Mouse (Mus musculus) layer of hippocampus, adult 9-10 months (tissue): Measurements from ENCODE around the gene Ppp1r37.

ENCODE experiments used
- DNase-seq: peaks from one replicate; pipeline ENCODE4 v3.0.0; 2022; ENCODE audit warnings: low spot score

Ppp1r37 gene

DNA sequence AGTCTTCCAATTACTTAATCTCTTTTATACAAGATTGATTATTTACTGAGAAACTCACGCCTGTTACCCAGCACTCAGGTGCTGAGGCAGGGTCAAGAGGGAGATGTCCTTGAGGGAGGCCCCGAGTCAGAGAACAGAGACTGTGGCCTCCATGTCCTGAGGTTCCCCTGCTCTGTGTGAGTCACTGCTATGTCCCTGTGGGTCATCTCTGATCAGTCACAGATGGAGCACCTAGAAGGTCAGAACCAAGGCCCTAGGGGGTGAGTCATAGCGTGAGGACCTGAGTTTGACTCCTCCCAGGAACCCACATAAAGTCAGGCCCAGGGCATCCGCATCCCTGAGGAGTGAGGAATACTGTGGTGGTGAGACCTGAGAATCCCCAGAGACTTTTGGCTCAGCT is 61.2 kb downstream of the Ppp1r37 start:
- no peak for DNase-seq

- no peak for DNase-seq
Measured at GRCm38 (mm10) chr7:19500420-19501363, 62.2 kb downstream of the Ppp1r37 start.

GRCm38 (mm10) chr7:19498326-19498725 is 64.5 kb downstream of the Ppp1r37 start:
- no peak for DNase-seq

- no peak for DNase-seq
Measured at GRCm38 (mm10) chr7:19496214-19496555, 66.7 kb downstream of the Ppp1r37 start.

GRCm38 (mm10) chr7:19495521-19496213 is 67.2 kb downstream of the Ppp1r37 start:
- no peak for DNase-seq

- no peak for DNase-seq
Measured at GRCm38 (mm10) chr7:19494751-19495474, 68.0 kb downstream of the Ppp1r37 start.

DNA sequence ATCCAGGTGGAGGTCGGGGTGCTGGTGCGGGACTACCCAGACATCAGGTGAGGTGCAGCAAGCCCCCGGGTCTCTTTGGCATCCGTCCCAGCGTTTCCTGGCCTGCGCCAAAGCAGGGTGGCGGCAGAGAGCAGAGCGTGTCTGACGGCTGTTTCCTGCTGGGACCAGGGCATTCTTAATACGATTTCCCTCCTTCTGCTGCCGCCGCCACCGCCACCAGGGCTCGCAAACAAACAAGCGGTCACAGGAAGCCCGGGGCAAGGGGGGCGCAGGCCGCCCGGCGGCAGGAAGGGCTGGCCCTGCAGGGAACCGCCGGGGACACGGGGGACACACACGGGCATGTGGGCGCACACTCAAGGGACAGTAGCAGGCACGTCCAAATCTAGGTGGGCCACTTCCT is 71.1 kb downstream of the Ppp1r37 start:
- DNase-seq = no peak

DNA sequence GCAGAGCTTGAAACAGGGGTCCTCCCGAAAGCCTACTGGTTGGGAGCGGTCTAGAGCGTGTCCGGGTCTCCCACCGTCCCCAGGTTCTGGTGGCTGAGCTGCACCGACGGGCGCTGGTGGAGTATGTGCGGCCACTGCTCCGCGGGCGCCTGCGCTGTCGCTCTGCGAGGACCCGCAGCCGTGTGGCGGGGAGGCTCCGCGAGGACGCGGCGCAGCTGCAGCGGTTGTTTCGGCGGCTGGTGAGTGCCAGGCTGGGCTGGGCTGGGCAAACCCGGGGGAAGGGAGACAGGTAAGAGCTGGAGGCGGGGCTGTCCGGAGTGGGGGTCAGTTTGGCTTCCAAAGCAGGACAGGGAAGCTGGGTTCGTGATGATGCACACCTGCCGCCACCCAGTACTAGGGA is 73.4 kb downstream of the Ppp1r37 start:
- DNase-seq = no peak

DNA sequence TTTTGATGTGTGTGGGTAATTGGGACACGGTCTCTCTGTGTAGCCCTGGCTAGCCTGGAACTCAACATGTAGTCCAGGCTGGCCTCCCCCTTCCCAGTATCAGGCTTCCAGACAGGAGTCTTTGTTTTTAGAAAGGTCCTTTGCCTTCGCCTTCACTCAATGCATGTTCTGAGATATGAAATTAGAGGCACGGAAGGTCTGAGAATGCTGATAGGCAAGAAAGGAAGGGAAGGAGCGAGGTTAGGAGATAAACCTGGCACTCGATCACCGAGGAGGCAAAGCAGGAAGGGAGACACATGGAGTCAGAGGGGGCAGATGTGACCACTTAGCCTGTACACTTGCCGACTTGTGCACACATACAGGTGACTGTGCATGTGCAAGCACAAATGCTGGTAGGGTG is 76.3 kb downstream of the Ppp1r37 start:
- DNase-seq = no peak

DNA sequence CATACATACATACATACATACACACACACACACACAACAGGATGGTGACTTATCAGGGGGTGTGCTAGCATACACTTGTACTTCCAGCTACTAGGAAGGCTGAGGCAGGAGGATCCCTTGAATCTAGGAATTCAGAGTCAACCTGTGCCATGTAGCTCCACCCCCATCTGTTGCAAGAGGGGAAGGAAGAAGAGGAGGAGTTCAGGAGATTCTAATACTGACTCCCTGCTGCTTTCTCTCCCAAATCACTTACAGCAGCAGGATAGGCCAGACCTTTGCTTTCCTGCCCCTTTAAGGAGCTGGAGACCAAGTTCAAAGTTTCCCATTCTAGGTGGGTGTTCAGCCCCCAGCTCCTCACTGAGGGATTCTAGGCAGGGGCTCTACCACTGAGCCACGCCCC is 77.4 kb downstream of the Ppp1r37 start:
- DNase-seq = no peak

- no peak for DNase-seq
Measured at GRCm38 (mm10) chr7:19483281-19483680, 79.6 kb downstream of the Ppp1r37 start.
